Mouse (Mus musculus) macrophage (primary cell): ENCODE data around the gene Cmtm3. TPM values are rescaled to one million over a fixed set of nuclear protein-coding genes. Genes with fewer than 3 reads are reported as not detected.

Experiments used
- H3K27ac ChIP-seq: fragments of 350-480 bp; formaldehyde crosslinking; 2 replicates; pipeline ENCODE4 v1.9.0; 2021
- H3K36me3 ChIP-seq: fragments of 350-480 bp; formaldehyde crosslinking; 2 replicates; pipeline ENCODE4 v1.9.0; 2021; ENCODE audit errors: inconsistent target
- H3K4me3 ChIP-seq: fragments of 350-480 bp; formaldehyde crosslinking; 2 replicates; pipeline ENCODE4 v1.9.0; 2021; ENCODE audit errors: inconsistent target
- H3K79me2 ChIP-seq: fragments of 350-480 bp; formaldehyde crosslinking; 2 replicates; pipeline ENCODE4 v1.9.0; 2021; ENCODE audit errors: inconsistent target
- WGBS: methylation state at CpG from one replicate; pipeline ENCODE4 v1.1.7; 2026; ENCODE audit warnings: inconsistent platforms; ENCODE audit not compliant: missing documents; 5-methylcytosine and 5-hydroxymethylcytosine counted together
- polyA plus RNA-seq: library from polyadenylated mRNA; stranded (reverse); fragments of 250-400 nt; gene quantifications from 3 replicates; pipeline ENCODE4 v1.2.4, GENCODE M21; 2018; ENCODE audit warnings: inconsistent platforms

The Cmtm3 gene
- polyA plus RNA-seq, 1 experiment from 2014 or later: 206 TPM

DNA sequence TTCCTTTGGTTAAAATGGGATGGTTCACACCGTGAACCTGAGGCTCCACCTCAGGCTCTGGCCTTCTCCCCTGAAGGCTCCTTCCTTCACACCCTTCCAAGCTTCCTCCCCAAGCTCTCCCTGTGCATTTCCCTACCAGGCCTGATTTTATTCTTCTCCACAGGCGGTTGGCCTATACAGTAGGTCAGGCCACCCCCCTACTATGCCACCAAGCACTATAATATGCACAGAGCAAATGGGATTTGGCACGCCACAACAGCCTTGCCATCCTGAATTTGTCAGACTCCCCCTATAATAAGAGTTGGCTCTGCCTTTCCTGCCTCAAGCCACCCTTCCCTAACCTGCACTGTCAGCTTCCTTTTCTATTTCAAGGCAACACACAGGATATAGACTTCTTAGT lies 19.4 kb downstream of the Cmtm3 start:
- H3K4me3 ChIP-seq: no peak overlapping the region
- no peaks in the 10 kb centered on the region; the same call in 1 of the 2 replicates for H3K79me2 ChIP-seq
- 92% methylated on average over 3 of the region's 3 CpGs for WGBS
- no peak overlapping the region for H3K27ac ChIP-seq
- no peaks in the 10 kb centered on the region for H3K36me3 ChIP-seq

GRCm38 (mm10) chr8:104359778-104360456 lies 20.7 kb downstream of the Cmtm3 start:
- Histone ChIP-seq H3K4me3 (no peak overlapping the region), H3K27ac (no peak overlapping the region), H3K79me2 (no peaks in the 10 kb centered on the region; the same call in 1 of the 2 replicates), H3K36me3 (no peaks in the 10 kb centered on the region)
- 94% methylated on average over 15 of the region's 15 CpGs for WGBS

- 97% methylated on average over 9 of the region's 9 CpGs for WGBS
- H3K79me2 ChIP-seq: peaks cover 39% of the 10 kb centered on the region
- no peaks in the 10 kb centered on the region for H3K36me3 ChIP-seq
- no peak overlapping the region for H3K4me3 ChIP-seq
- no peak overlapping the region for H3K27ac ChIP-seq
These were observed 26.5 kb downstream of the Cmtm3 start for GRCm38 (mm10) chr8:104365695-104366094.

- peaks cover 50% of the 10 kb centered on the region for H3K79me2 ChIP-seq
- H3K36me3 ChIP-seq: no peaks in the 10 kb centered on the region
- WGBS: 94% methylated on average over 5 of the region's 5 CpGs
- no peak overlapping the region for H3K27ac ChIP-seq
- no peak overlapping the region for H3K4me3 ChIP-seq
These were observed 28.2 kb downstream of the Cmtm3 start for GRCm38 (mm10) chr8:104367398-104367797.

- no peaks in the 10 kb centered on the region for H3K36me3 ChIP-seq
These were observed 30.4 kb downstream of the Cmtm3 start for GRCm38 (mm10) chr8:104369591-104369990.

GRCm38 (mm10) chr8:104370071-104370470 lies 30.9 kb downstream of the Cmtm3 start:
- Histone ChIP-seq H3K27ac (no peak overlapping the region), H3K4me3 (no peak overlapping the region), H3K79me2 (peaks cover 76% of the 10 kb centered on the region), H3K36me3 (no peaks in the 10 kb centered on the region)
- 78% methylated on average over 6 of the region's 6 CpGs for WGBS

More at GRCm38 (mm10) chr8:104369591-104369990, 30.4 kb downstream of the Cmtm3 start:
- Histone ChIP-seq H3K79me2 (peaks cover 71% of the 10 kb centered on the region), H3K27ac (no peak overlapping the region), H3K4me3 (no peak overlapping the region)
- WGBS: 94% methylated on average over 10 of the region's 12 CpGs

- WGBS: 94% methylated on average over 6 of the region's 6 CpGs
- H3K27ac ChIP-seq: no peak overlapping the region
- no peak overlapping the region for H3K4me3 ChIP-seq
- no peaks in the 10 kb centered on the region for H3K36me3 ChIP-seq
- H3K79me2 ChIP-seq: peaks cover 76% of the 10 kb centered on the region
These were observed 31.9 kb downstream of the Cmtm3 start for GRCm38 (mm10) chr8:104371121-104371520.

DNA sequence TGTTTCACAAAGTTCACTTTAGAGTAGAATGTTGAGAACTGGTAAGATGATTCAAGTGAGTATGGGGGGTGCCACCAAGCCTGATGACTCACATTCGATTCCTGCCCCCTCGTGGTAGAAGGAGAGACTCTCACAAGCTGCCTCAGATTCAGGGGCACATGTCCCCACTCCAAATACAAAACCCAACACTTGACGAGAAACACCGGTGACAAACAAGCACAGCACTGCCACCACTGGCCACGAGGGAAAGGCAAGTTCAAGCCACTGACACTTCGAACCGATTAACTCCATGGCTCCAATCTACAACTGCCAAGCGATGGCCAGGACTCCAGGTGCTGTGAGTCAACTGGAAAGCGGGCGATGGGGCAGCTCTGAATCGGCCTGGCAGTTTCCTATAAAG lies 34.6 kb downstream of the Cmtm3 start:
- no peak overlapping the region for H3K27ac ChIP-seq
- H3K4me3 ChIP-seq: no peak overlapping the region
- 81% methylated on average over 11 of the region's 11 CpGs for WGBS
- H3K36me3 ChIP-seq: no peaks in the 10 kb centered on the region
- peaks cover 82% of the 10 kb centered on the region for H3K79me2 ChIP-seq

DNA sequence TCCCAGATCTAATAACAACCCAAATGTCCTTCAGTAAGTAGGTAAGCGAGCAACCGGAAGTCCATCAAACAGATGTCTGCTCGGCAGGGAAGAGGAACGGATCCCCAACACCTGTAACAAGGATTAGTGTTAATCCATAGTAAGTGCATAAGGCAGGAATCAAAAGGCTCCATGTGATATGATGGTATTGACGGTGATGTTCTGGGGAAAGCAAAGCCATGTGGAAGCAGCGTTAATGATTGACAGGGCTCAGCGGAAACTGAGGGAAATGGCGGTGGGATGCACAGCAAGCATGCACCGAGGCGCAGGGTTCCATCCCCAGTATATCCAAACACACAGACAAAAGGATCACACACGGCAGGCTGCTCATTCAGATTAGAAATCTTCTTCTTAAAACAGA lies 35.1 kb downstream of the Cmtm3 start:
- H3K79me2 ChIP-seq: peaks cover 82% of the 10 kb centered on the region
- no peak overlapping the region for H3K27ac ChIP-seq
- no peak overlapping the region for H3K4me3 ChIP-seq
- WGBS: 91% methylated on average over 11 of the region's 11 CpGs
- no peaks in the 10 kb centered on the region for H3K36me3 ChIP-seq

DNA sequence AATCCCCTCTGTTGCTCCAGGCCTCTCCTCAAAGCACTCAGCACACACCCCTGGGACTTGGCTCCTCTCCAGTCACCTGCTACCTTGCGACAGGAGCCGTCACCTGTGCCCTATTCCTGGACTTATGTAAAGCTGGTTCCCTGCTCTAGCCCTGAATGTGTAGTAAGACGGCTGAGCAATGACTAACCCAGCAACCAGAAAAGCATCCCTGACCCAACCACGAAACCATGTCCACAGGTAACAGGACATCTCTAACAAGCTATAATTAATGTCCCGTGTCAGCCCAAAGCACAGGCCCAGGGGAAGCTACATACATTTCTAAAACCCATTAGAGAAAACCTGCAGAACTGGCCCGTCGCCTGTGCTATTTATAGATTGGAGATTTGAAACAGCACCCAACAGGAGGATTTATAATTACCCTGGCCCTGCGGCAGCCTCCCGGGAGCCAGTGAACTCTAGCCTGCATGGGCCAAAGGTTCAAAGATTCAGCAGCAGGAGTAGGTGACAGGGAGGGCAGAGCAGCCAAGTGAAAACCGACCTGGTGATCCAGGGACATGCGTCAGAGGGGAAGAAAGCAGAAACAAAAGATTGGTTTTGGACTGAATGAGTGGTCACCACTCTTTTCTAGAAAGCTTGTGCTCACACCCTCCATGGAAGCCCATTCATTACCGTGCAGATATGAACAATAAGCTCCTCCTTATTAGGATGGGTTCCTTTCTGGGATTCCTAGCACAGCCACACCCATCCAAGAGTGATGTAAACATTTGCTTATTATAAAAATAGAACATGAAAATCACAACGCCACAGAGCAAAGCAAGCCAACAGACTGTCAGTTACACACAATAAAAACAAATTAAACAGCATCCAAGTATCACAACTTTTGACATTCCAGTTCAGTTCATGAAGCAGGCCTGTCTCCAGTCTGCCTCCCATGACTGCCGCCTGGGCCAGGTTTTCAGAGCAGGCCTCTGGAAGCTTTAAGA lies 35.9 kb downstream of the Cmtm3 start:
- Histone ChIP-seq H3K27ac (no peak overlapping the region), H3K79me2 (peaks cover 84% of the 10 kb centered on the region), H3K36me3 (no peaks in the 10 kb centered on the region), H3K4me3 (no peak overlapping the region)
- WGBS: 82% methylated on average over 14 of the region's 14 CpGs

DNA sequence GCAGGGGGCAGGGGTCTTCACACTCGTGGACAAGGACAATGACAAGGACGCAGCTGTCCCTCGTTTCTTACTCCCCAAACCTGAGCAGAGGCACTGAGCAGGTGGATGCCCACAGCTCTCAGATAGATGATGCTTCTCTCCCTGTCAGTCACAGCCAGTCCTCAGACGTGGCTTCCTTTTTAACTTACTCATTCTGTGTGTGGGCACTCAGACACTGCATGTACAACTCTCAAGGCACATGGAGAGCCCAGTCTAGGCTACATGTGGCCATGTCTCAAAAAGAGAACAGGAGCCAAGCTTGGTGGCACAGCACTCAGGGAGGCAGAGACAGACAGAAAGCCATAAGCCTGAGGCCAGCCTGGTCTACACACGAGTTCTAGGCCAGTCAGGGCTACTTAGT lies 36.7 kb downstream of the Cmtm3 start:
- 91% methylated on average over 5 of the region's 5 CpGs for WGBS

DNA sequence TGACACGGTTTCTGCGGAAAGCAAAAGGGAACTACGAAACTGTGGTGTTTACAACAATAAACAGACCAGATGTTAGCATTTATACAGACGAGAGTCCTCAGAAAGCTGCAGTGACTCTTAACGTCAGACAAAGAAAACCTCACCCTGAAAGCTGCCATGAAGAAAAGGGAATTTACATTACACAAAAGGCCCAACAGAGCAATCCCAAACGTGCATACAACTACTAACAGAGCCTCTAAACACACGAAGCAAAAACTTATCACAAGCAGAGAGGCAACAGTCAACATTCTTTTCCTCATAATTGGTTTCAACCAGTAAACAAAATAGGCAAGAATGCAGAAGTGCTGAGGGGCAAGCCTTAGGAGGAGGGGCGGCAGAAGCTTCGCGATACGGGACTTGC lies 37.5 kb downstream of the Cmtm3 start:
- H3K27ac ChIP-seq: no peak overlapping the region
- no peaks in the 10 kb centered on the region for H3K36me3 ChIP-seq
- no peak overlapping the region for H3K4me3 ChIP-seq
- H3K79me2 ChIP-seq: peaks cover 94% of the 10 kb centered on the region
- WGBS: 86% methylated on average over 11 of the region's 11 CpGs

More for the DNA sequence above, 36.7 kb downstream of the Cmtm3 start:
- H3K27ac ChIP-seq: no peak overlapping the region
- H3K36me3 ChIP-seq: no peaks in the 10 kb centered on the region
- no peak overlapping the region for H3K4me3 ChIP-seq
- peaks cover 92% of the 10 kb centered on the region for H3K79me2 ChIP-seq

GRCm38 (mm10) chr8:104379301-104379836 lies 40.2 kb downstream of the Cmtm3 start:
- Histone ChIP-seq H3K36me3 (no peaks in the 10 kb centered on the region), H3K4me3 (no peak overlapping the region), H3K27ac (no peak overlapping the region), H3K79me2 (peaks cover 90% of the 10 kb centered on the region)
- 93% methylated on average over 10 of the region's 10 CpGs for WGBS

DNA sequence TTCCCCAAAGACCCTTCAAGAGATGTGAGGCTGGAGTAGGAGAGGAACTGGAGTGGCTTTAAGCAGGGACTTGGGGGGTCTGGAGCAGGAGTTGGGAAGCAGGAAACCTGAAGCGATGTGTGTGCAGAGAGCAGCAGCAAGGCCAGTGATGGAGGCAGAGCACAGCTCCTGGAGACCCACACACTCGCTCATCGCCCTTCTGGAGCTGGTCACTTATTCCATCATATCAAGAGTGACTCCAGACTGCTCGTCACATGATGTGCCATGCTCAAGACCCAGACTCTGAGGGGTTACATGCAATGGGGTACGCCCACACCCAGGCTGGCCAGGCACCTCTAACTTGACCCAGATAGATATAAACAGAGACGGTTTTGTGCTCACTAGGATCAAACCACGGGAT lies 41.1 kb downstream of the Cmtm3 start:
- H3K36me3 ChIP-seq: no peaks in the 10 kb centered on the region
- WGBS: 95% methylated on average over 7 of the region's 7 CpGs
- no peak overlapping the region for H3K4me3 ChIP-seq
- H3K79me2 ChIP-seq: peaks cover 90% of the 10 kb centered on the region
- no peak overlapping the region for H3K27ac ChIP-seq

GRCm38 (mm10) chr8:104380961-104381411 lies 41.8 kb downstream of the Cmtm3 start:
- WGBS: 93% methylated on average over 5 of the region's 5 CpGs

More at GRCm38 (mm10) chr8:104380961-104381411, 41.8 kb downstream of the Cmtm3 start:
- no peak overlapping the region for H3K27ac ChIP-seq
- no peaks in the 10 kb centered on the region for H3K36me3 ChIP-seq
- peaks cover 90% of the 10 kb centered on the region for H3K79me2 ChIP-seq
- H3K4me3 ChIP-seq: no peak overlapping the region
